Mouse (Mus musculus): Measurements from ENCODE around the gene St6gal1. TPM values are rescaled to one million over a fixed set of nuclear protein-coding genes. Genes with fewer than 3 reads are reported as not detected.

Gene St6gal1
- polyA plus RNA-seq, 1 experiment from 2014 or later, result 15.1 TPM

GRCm38 (mm10) chr16:23274606-23275310, 50.2 kb downstream of the St6gal1 start:
- no peaks in the 10 kb centered on the region for H3K9me3 ChIP-seq (ENCODE audit: control insufficient read depth, low read length)

GRCm38 (mm10) chr16:23275661-23276060, 51.1 kb downstream of the St6gal1 start:
- Histone ChIP-seq H3K9ac (ENCODE audit: low read depth, low read length) (no peak overlapping the region), H3K4me3 (ENCODE audit: low read length) (no peak overlapping the region), H3K27ac (ENCODE audit: low read length) (no peak overlapping the region), H3K4me1 (ENCODE audit: control insufficient read depth, insufficient read depth, low read length) (peaks cover 6% of the 10 kb centered on the region), H3K4me2 (ENCODE audit: low read depth, low read length) (no peak overlapping the region), H3K9me3 (ENCODE audit: control insufficient read depth, low read length) (no peaks in the 10 kb centered on the region), H3K27me3 (replicated peaks; ENCODE audit: control insufficient read depth, insufficient read depth, low read length) (no peaks in the 10 kb centered on the region), H3K36me3 (ENCODE audit: control insufficient read depth, insufficient read depth, low read length) (no peaks in the 10 kb centered on the region)
- no peak for ATAC-seq
- 91% methylated on average over 2 of the region's 2 CpGs for WGBS

More at GRCm38 (mm10) chr16:23274606-23275310, 50.2 kb downstream of the St6gal1 start:
- Histone ChIP-seq H3K4me1 (ENCODE audit: control insufficient read depth, insufficient read depth, low read length) (peaks cover 15% of the 10 kb centered on the region), H3K4me3 (ENCODE audit: low read length) (no peak overlapping the region), H3K27ac (ENCODE audit: low read length) (no peak overlapping the region), H3K36me3 (ENCODE audit: control insufficient read depth, insufficient read depth, low read length) (no peaks in the 10 kb centered on the region), H3K9ac (ENCODE audit: low read depth, low read length) (no peak overlapping the region), H3K27me3 (replicated peaks; ENCODE audit: control insufficient read depth, insufficient read depth, low read length) (no peaks in the 10 kb centered on the region), H3K4me2 (ENCODE audit: low read depth, low read length) (no peak overlapping the region)
- no peak for ATAC-seq
- WGBS, result 83% methylated on average over 7 of the region's 7 CpGs

- no peaks in the 10 kb centered on the region for H3K4me1 ChIP-seq (ENCODE audit: control insufficient read depth, insufficient read depth, low read length)
- no peak overlapping the region for H3K27ac ChIP-seq (ENCODE audit: low read length)
- H3K9ac ChIP-seq (ENCODE audit: low read depth, low read length), result no peak overlapping the region
- no peak overlapping the region for H3K4me3 ChIP-seq (ENCODE audit: low read length)
- no peaks in the 10 kb centered on the region for H3K27me3 ChIP-seq (replicated peaks; ENCODE audit: control insufficient read depth, insufficient read depth, low read length)
- 60% methylated on average over 9 of the region's 9 CpGs for WGBS
- no peak for ATAC-seq
- no peaks in the 10 kb centered on the region for H3K36me3 ChIP-seq (ENCODE audit: control insufficient read depth, insufficient read depth, low read length)
- H3K4me2 ChIP-seq (ENCODE audit: low read depth, low read length), result no peak overlapping the region
- no peaks in the 10 kb centered on the region for H3K9me3 ChIP-seq (ENCODE audit: control insufficient read depth, low read length)
These were observed 55.6 kb downstream of the St6gal1 start for GRCm38 (mm10) chr16:23279879-23280741.

- Histone ChIP-seq H3K27me3 (replicated peaks; ENCODE audit: control insufficient read depth, insufficient read depth, low read length) (no peaks in the 10 kb centered on the region), H3K4me3 (ENCODE audit: low read length) (no peak overlapping the region), H3K9ac (ENCODE audit: low read depth, low read length) (no peak overlapping the region), H3K4me2 (ENCODE audit: low read depth, low read length) (no peak overlapping the region), H3K36me3 (ENCODE audit: control insufficient read depth, insufficient read depth, low read length) (no peaks in the 10 kb centered on the region), H3K27ac (ENCODE audit: low read length) (no peak overlapping the region), H3K9me3 (ENCODE audit: control insufficient read depth, low read length) (no peaks in the 10 kb centered on the region), H3K4me1 (ENCODE audit: control insufficient read depth, insufficient read depth, low read length) (no peaks in the 10 kb centered on the region)
- no peak for ATAC-seq
- WGBS, result 61% methylated on average over 4 of the region's 4 CpGs
These were observed 56.2 kb downstream of the St6gal1 start for GRCm38 (mm10) chr16:23280742-23281090.

GRCm38 (mm10) chr16:23282241-23282640, 57.7 kb downstream of the St6gal1 start:
- no peak overlapping the region for H3K4me3 ChIP-seq (ENCODE audit: low read length)
- no peak overlapping the region for H3K9ac ChIP-seq (ENCODE audit: low read depth, low read length)
- 88% methylated on average over 5 of the region's 5 CpGs for WGBS
- ATAC-seq, result no peak
- no peaks in the 10 kb centered on the region for H3K36me3 ChIP-seq (ENCODE audit: control insufficient read depth, insufficient read depth, low read length)
- no peak overlapping the region for H3K4me2 ChIP-seq (ENCODE audit: low read depth, low read length)
- H3K4me1 ChIP-seq (ENCODE audit: control insufficient read depth, insufficient read depth, low read length), result no peaks in the 10 kb centered on the region
- H3K27me3 ChIP-seq (replicated peaks; ENCODE audit: control insufficient read depth, insufficient read depth, low read length), result no peaks in the 10 kb centered on the region
- no peak overlapping the region for H3K27ac ChIP-seq (ENCODE audit: low read length)
- no peaks in the 10 kb centered on the region for H3K9me3 ChIP-seq (ENCODE audit: control insufficient read depth, low read length)

GRCm38 (mm10) chr16:23282941-23283340, 58.4 kb downstream of the St6gal1 start:
- H3K9ac ChIP-seq (ENCODE audit: low read depth, low read length), result no peak overlapping the region
- no peak for ATAC-seq
- H3K27ac ChIP-seq (ENCODE audit: low read length), result no peak overlapping the region
- H3K27me3 ChIP-seq (replicated peaks; ENCODE audit: control insufficient read depth, insufficient read depth, low read length), result no peaks in the 10 kb centered on the region
- H3K36me3 ChIP-seq (ENCODE audit: control insufficient read depth, insufficient read depth, low read length), result no peaks in the 10 kb centered on the region
- no peaks in the 10 kb centered on the region for H3K4me1 ChIP-seq (ENCODE audit: control insufficient read depth, insufficient read depth, low read length)
- no peak overlapping the region for H3K4me2 ChIP-seq (ENCODE audit: low read depth, low read length)
- no peaks in the 10 kb centered on the region for H3K9me3 ChIP-seq (ENCODE audit: control insufficient read depth, low read length)
- no peak overlapping the region for H3K4me3 ChIP-seq (ENCODE audit: low read length)
- 90% methylated on average over 5 of the region's 5 CpGs for WGBS

- no peaks in the 10 kb centered on the region for H3K4me1 ChIP-seq (ENCODE audit: control insufficient read depth, insufficient read depth, low read length)
- H3K27me3 ChIP-seq (replicated peaks; ENCODE audit: control insufficient read depth, insufficient read depth, low read length), result no peaks in the 10 kb centered on the region
- 91% methylated on average over 1 of the region's 1 CpGs for WGBS
- no peak overlapping the region for H3K4me2 ChIP-seq (ENCODE audit: low read depth, low read length)
- ATAC-seq, result no peak
- H3K4me3 ChIP-seq (ENCODE audit: low read length), result no peak overlapping the region
- H3K27ac ChIP-seq (ENCODE audit: low read length), result no peak overlapping the region
- no peak overlapping the region for H3K9ac ChIP-seq (ENCODE audit: low read depth, low read length)
- H3K9me3 ChIP-seq (ENCODE audit: control insufficient read depth, low read length), result no peaks in the 10 kb centered on the region
- no peaks in the 10 kb centered on the region for H3K36me3 ChIP-seq (ENCODE audit: control insufficient read depth, insufficient read depth, low read length)
These were observed 59.1 kb downstream of the St6gal1 start for GRCm38 (mm10) chr16:23283677-23284076.

- no peak for ATAC-seq
- no peak overlapping the region for H3K9ac ChIP-seq (ENCODE audit: low read depth, low read length)
- H3K27me3 ChIP-seq (replicated peaks; ENCODE audit: control insufficient read depth, insufficient read depth, low read length), result no peaks in the 10 kb centered on the region
These were observed 60.2 kb downstream of the St6gal1 start for GRCm38 (mm10) chr16:23284470-23285394.

More at GRCm38 (mm10) chr16:23284470-23285394, 60.2 kb downstream of the St6gal1 start:
- no peak overlapping the region for H3K27ac ChIP-seq (ENCODE audit: low read length)
- no peak overlapping the region for H3K4me2 ChIP-seq (ENCODE audit: low read depth, low read length)
- no peak overlapping the region for H3K4me3 ChIP-seq (ENCODE audit: low read length)
- 77% methylated on average over 15 of the region's 15 CpGs for WGBS
- no peaks in the 10 kb centered on the region for H3K36me3 ChIP-seq (ENCODE audit: control insufficient read depth, insufficient read depth, low read length)
- H3K4me1 ChIP-seq (ENCODE audit: control insufficient read depth, insufficient read depth, low read length), result no peaks in the 10 kb centered on the region
- H3K9me3 ChIP-seq (ENCODE audit: control insufficient read depth, low read length), result no peaks in the 10 kb centered on the region

Measured in intestine, embryonic 16.5 days (tissue).